Mouse (Mus musculus) neural tube, embryonic 10.5 days (tissue): ENCODE data around the gene Rfxap.

Experiments used
- DNase-seq: peaks from one replicate; pipeline ENCODE4 v3.0.0-alpha.2; 2017; ENCODE audit warnings: low spot score; ENCODE audit errors: extremely low spot score

Gene Rfxap

GRCm38 (mm10) chr3:54807666-54808217 is at the start of gene Rfxap:
Rfxap (minus strand) TSS chr3:54807791.
- DNase-seq = peak; percentile 98

GRCm38 (mm10) chr3:54835421-54835820 is 27.8 kb upstream of the Rfxap start:
- DNase-seq = no peak

GRCm38 (mm10) chr3:54832491-54832890 is 24.9 kb upstream of the Rfxap start:
- DNase-seq = no peak

- DNase-seq = no peak
Measured at GRCm38 (mm10) chr3:54822526-54822925, 14.9 kb upstream of the Rfxap start.

GRCm38 (mm10) chr3:54815292-54815691 is 7.7 kb upstream of the Rfxap start:
- peak; percentile 52 for DNase-seq

- no peak for DNase-seq
Measured at GRCm38 (mm10) chr3:54814622-54815021, 7.0 kb upstream of the Rfxap start.

GRCm38 (mm10) chr3:54813418-54813988 is 5.9 kb upstream of the Rfxap start:
- no peak for DNase-seq

GRCm38 (mm10) chr3:54811616-54812015 is 4.0 kb upstream of the Rfxap start:
- DNase-seq = no peak

GRCm38 (mm10) chr3:54809111-54809510 is 1.5 kb upstream of the Rfxap start:
- no peak for DNase-seq

- DNase-seq = no peak
Measured at GRCm38 (mm10) chr3:54807061-54807661, 430 bp downstream of the Rfxap start.

GRCm38 (mm10) chr3:54803713-54804112 is 3.9 kb downstream of the Rfxap start:
- DNase-seq = no peak

GRCm38 (mm10) chr3:54797211-54797610 is 10.4 kb downstream of the Rfxap start:
- peak; percentile 31 for DNase-seq

- no peak for DNase-seq
Measured at GRCm38 (mm10) chr3:54795806-54796205, 11.8 kb downstream of the Rfxap start.

GRCm38 (mm10) chr3:54795379-54795778 is 12.2 kb downstream of the Rfxap start:
- DNase-seq = no peak

GRCm38 (mm10) chr3:54793762-54794161 is 13.8 kb downstream of the Rfxap start:
- DNase-seq = no peak

GRCm38 (mm10) chr3:54791822-54792677 is 15.5 kb downstream of the Rfxap start:
- DNase-seq = no peak

GRCm38 (mm10) chr3:54790601-54791000 is 17.0 kb downstream of the Rfxap start:
- no peak for DNase-seq

GRCm38 (mm10) chr3:54775989-54776631 is 31.5 kb downstream of the Rfxap start:
- no peak for DNase-seq

- DNase-seq = no peak
Measured at GRCm38 (mm10) chr3:54773613-54774012, 34.0 kb downstream of the Rfxap start.

GRCm38 (mm10) chr3:54769349-54770275 is 38.0 kb downstream of the Rfxap start:
- no peak for DNase-seq

- no peak for DNase-seq
Measured at GRCm38 (mm10) chr3:54768592-54768991, 39.0 kb downstream of the Rfxap start.
